Mouse (Mus musculus): ENCODE data around the gene Ramp1.

Gene Ramp1

GRCm38 (mm10) chr1:91179533-91180173 lies at the start of gene Ramp1:
Gene Ramp1, plus strand, starts transcription at chr1:91179822.
- no peak for DNase-seq (ENCODE audit: low read depth, low spot score)

DNA sequence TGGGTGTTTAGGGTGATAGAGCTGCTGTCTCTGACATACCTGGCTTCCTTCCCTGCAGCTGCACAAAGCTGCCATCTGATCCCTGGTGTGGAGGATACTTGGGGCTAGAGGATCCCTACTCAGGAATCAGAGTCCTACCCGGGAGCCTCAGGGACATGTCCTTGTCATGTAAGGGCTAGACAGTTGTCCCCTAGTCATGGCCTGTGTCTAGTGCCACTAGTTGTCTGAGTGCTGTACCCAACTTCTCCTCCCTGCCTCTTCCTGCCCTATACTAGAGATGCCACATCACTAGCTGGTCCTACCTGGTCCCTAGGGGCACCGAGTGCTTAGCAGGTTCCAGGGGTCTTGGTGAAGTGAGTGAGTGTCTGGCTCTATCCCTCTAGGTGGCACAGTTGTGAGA lies 42.6 kb upstream of the Ramp1 start:
- no peak for DNase-seq (ENCODE audit: low read depth, low spot score)

DNA sequence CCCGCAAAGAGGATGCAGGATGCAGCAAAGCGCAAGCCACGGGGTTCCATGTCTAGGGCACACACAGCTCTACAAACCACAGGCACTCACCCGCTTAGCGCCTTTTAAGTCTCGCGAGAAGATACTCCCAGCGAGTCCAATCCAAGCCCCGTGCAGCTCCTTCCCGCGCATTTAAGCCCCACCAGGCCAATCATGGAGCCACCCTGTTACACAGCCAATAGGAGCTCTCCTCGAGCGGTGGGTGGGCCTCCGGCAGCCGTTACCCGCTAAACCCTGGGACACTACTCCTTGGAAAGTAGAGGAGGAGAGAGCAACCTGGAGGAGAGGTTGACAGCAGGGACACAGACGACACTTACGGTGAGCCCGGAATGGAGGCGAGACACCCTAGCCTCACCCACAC lies 34.8 kb upstream of the Ramp1 start, which contains the start of gene Rbm44:
TSS of gene Rbm44 (plus strand) at position 277 of the 400 bp plus-strand sequence.
- peak; percentile 1 for DNase-seq (ENCODE audit: low read depth, low spot score)

- no peak for DNase-seq (ENCODE audit: low read depth, low spot score)
These were observed 28.1 kb upstream of the Ramp1 start for GRCm38 (mm10) chr1:91151509-91151908.

DNA sequence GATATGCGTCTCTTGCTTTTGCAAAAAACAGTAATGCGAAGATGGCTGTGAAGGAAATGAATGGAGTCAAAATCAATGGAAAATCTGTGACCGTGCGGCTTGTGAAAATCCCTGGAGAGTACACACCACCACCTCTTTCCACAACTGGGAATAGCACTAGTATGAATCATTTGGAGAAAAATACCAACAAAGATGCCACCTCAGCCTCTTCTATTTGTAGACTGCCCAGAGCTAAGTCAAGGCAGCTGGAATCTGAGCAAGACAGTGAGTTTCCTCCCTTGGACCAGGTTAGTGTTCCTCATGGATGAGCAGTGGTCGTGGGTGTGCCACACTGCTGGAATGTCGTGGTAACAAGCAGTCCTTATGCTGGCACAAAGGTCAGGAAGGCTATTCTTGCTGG lies 12.8 kb upstream of the Ramp1 start:
- no peak for DNase-seq (ENCODE audit: low read depth, low spot score)

GRCm38 (mm10) chr1:91169157-91169556 lies 10.5 kb upstream of the Ramp1 start:
- DNase-seq (ENCODE audit: low read depth, low spot score), result no peak

DNA sequence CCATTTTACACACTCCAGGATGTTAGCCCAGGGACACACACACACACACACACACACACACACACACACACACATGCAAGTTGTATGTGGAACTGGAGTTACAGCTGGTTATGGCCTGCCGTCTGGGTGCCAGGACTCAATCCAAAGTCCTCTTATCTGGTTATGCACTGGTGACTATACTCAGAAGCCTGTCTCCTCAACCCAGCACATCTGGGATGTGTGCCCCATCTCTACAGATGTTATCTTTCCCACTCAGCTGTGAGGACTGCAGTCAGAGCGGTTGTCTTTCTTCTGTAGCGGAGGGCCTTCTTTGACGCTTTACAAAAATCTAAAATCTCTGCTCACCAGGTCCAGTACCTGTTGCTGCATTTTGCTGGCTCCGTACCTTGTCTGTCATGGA lies 4.8 kb upstream of the Ramp1 start:
- DNase-seq (ENCODE audit: low read depth, low spot score), result no peak

DNA sequence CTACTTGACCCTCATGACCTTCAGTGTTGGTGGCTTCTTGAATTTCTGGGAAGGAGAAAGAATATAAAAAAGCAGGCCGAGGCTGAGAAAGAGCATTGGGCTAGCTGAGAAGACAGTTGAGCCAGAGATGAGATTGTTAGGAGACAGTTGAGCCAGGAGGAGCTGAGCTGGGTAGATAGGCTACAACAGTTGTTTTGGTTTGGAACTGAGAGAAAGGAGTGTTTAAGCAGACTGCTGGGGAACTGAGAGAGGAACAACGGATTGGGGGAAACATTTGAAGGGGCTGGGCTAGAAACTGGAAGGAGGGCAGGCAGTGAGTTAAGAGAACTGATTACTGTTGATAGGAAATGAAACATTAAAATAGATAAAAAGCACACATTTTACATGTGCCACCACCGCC lies 3.6 kb upstream of the Ramp1 start:
- no peak for DNase-seq (ENCODE audit: low read depth, low spot score)

DNA sequence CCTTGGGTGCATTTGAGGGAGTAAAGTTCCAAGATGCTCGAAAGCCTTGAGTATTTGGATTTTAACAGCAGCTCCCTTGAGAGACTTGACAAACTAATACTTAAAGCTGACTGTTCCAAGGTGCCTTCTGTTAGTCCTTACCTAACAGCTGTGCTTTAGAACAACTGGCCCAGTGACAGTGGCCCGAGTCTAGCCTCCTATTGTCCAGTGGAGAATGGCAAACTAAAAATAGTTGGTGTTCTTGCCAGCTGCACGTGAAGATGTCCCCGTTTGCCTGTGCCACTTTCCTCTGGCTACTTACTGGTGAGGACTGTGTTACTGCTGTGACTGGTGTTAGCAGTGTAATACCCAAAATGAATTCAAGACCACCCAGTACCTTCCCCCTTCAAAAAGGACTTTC lies 2.8 kb upstream of the Ramp1 start:
- no peak for DNase-seq (ENCODE audit: low read depth, low spot score)

GRCm38 (mm10) chr1:91179086-91179485 lies 536 bp upstream of the Ramp1 start:
- DNase-seq (ENCODE audit: low read depth, low spot score), result no peak

- DNase-seq (ENCODE audit: low read depth, low spot score), result no peak
These were observed 548 bp downstream of the Ramp1 start for GRCm38 (mm10) chr1:91180174-91180565.

DNA sequence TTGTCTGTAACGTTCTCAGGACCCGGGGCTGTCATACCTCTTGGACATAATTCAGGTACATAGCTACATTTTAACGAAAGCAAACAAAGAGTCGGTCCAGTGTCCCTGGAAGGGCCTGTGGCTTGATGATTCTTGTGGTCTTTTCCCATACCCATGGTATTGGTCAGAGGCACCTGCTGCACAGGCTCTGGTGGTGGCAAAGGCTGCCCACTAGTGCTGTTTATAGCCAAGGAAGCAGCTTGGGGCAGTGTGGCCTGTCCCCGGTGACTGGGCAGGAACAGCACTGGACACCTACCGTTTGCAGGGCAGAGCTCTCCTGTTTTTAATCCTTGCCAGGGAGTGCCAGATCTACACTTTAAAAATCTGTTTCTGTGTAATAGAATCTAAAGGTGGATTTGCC lies 1.1 kb downstream of the Ramp1 start:
- DNase-seq (ENCODE audit: low read depth, low spot score), result no peak

- DNase-seq (ENCODE audit: low read depth, low spot score), result no peak
These were observed 1.6 kb downstream of the Ramp1 start for GRCm38 (mm10) chr1:91181261-91181660.

DNA sequence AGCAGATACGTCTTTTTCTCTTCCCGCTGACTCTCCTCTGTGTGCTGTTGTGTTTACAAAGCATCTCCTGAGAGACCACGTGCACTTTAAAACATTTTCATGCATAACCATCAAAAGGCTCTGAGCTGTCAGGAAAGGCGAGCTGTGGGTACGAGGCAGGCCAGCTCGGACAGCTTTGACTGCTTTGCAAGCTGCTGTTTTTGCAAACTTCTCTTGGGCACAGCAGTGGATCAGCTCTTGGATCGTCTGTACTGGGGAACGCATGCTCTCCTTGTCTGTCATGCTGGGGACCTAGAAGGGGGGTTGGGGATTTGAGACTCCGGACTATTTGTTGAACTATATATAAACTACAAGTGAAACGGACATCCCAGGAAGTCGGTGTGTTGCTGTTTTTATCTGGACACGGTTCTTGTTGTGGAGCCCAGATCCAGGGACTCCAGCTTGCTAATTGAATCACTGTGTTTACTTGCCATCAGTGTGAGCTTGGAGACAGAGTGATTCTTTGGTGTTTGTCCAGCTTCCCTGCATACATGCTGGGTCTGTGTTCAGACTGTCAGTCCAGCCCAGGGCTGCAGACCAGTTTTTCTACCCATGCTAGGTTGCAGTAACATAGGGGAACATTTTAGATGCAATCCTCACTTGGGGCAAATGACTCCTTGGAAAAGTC lies 2.3 kb downstream of the Ramp1 start:
- DNase-seq (ENCODE audit: low read depth, low spot score), result no peak

- DNase-seq (ENCODE audit: low read depth, low spot score), result no peak
These were observed 3.7 kb downstream of the Ramp1 start for GRCm38 (mm10) chr1:91183305-91183704.

- no peak for DNase-seq (ENCODE audit: low read depth, low spot score)
These were observed 7.1 kb downstream of the Ramp1 start for GRCm38 (mm10) chr1:91186677-91187076.

GRCm38 (mm10) chr1:91187315-91187714 lies 7.7 kb downstream of the Ramp1 start:
- DNase-seq (ENCODE audit: low read depth, low spot score), result no peak

GRCm38 (mm10) chr1:91187786-91188640 lies 8.4 kb downstream of the Ramp1 start:
- DNase-seq (ENCODE audit: low read depth, low spot score), result no peak

GRCm38 (mm10) chr1:91188851-91189460 lies 9.3 kb downstream of the Ramp1 start:
- DNase-seq (ENCODE audit: low read depth, low spot score), result no peak

DNA sequence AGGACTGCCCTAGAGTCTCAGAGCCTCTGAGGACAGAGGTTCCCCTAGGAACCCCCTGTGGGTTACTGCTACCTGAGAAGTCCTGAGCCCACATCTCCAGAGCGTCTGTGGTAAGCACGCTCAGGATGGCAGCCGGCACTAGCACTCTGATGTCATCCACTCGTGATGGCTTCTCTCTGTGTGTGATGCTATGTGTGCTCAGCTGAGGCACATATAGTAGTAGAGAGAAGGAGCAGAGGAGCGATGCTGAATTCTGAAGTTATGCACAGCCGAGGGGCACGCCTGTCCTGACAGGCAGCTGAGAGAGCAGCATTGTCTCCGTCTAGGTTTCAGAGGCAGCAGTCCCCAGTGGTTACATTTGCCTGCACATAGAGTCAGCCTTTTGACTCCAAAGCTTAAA lies 12.6 kb downstream of the Ramp1 start:
- no peak for DNase-seq (ENCODE audit: low read depth, low spot score)

- no peak for DNase-seq (ENCODE audit: low read depth, low spot score)
These were observed 13.6 kb downstream of the Ramp1 start for GRCm38 (mm10) chr1:91193242-91193641.

DNA sequence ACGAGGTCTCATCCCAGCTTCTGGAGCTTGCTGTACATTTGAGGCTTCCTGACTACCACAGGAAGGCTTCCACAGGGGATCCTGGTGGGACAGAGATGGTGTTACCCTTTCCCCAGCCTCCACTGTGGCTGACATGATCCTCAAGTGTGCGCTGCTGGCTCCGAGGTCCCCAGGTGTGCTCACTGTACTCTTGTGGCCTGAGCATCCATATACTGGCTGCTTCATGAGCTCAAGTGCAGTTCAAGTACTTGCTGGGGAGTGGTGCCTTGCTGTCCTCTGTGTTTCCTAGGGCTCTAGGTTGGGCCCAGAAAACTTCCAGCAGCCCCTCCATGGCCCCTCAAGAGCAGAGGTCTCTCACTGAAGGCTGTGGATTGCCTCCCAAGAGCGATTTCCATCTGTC lies 14.1 kb downstream of the Ramp1 start:
- DNase-seq (ENCODE audit: low read depth, low spot score), result no peak

Measured in brain, embryonic 18.5 days (tissue).